Mouse (Mus musculus): ENCODE measurements around the gene Rbfox3.

DNA sequence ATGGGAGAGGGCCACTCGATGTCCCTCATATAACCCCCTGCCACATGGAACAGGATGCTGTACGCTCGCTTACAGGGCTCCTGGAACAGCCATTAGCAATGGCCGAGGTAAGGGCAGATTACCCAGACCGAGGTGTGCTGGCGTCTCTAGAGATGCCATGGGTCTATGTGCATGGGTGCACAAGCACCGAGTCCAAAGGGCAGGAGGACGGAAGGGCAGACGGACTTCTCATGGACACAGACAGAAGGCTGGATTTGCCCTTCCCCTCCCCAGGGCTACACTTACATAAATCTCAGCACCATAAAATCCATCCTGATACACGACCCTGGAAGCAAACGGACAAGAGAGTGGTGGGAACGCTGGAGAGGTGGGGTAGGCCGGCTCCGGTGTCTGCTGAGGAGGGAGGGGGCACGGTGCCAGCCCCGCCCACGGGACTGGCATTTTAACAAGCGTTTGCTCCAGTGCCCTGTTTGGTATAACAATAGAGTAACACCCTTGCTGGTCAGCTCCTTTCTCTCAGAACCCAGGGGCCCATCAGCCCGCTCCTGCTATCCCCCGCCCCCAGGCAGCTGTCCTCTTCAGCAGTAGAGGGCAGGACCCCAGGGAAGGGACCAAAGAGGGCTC is 415.2 kb downstream of the Rbfox3 start:
- TF ChIP-seq CTCF (IDR thresholded peaks at IDR 0.05): no peak
- TF ChIP-seq EP300 (IDR thresholded peaks at IDR 0.05): no peak

Measured in lung, postnatal 0 days (tissue).